Mouse (Mus musculus) limb, embryonic 11.5 days (tissue): ENCODE data around the gene Lypd6b. TPM values are rescaled to one million over a fixed set of nuclear protein-coding genes. Genes with fewer than 3 reads are reported as not detected.
A peak's percentile ranks its signal among the peaks of the same experiment; 100 is the strongest.

Source experiments
- ATAC-seq: fragments of 200-750 bp; cut with Nextera tagmentation; 2 replicates; pipeline ENCODE4 v1.8.0; 2017; ENCODE audit warnings: low read depth; ENCODE audit not compliant: insufficient number of reproducible peaks, low FRiP score, low TSS enrichment
- DNase-seq: peaks from one replicate; pipeline ENCODE4 v3.0.0-alpha.2; 2015; ENCODE audit warnings: low spot score
- H3K27ac ChIP-seq: fragments of 300-500 bp; sonication (generic); replicated peaks from 2 replicates; pipeline ENCODE4 v1.5.1; 2014; ENCODE audit warnings: low read depth, mild to moderate bottlenecking, low read length
- H3K27me3 ChIP-seq: fragments of 300-500 bp; sonication (generic); 2 replicates; pipeline ENCODE4 v1.6.1; 2014; ENCODE audit warnings: mild to moderate bottlenecking, low read length, mixed read lengths; ENCODE audit not compliant: control insufficient read depth, insufficient read depth
- H3K36me3 ChIP-seq: fragments of 300-500 bp; sonication (generic); 2 replicates; pipeline ENCODE4 v1.6.1; 2014; ENCODE audit warnings: mild to moderate bottlenecking, low read length, moderate library complexity, mixed read lengths; ENCODE audit not compliant: control insufficient read depth, insufficient read depth
- H3K4me1 ChIP-seq: fragments of 300-500 bp; sonication (generic); 2 replicates; pipeline ENCODE4 v1.6.1; 2014; ENCODE audit warnings: low read length, mixed read lengths; ENCODE audit not compliant: control insufficient read depth, insufficient read depth
- H3K4me2 ChIP-seq: fragments of 300-500 bp; sonication (generic); 2 replicates; pipeline ENCODE4 v1.6.1; 2014; ENCODE audit warnings: low read depth, mild to moderate bottlenecking, moderate library complexity; ENCODE audit not compliant: severe bottlenecking
- H3K4me3 ChIP-seq: fragments of 300-500 bp; sonication (generic); 2 replicates; pipeline ENCODE4 v1.5.1; 2014; ENCODE audit warnings: low read depth, low read length
- H3K9ac ChIP-seq: fragments of 300-500 bp; sonication (generic); 2 replicates; pipeline ENCODE4 v1.6.1; 2014; ENCODE audit warnings: mild to moderate bottlenecking, low read length
- H3K9me3 ChIP-seq: fragments of 300-500 bp; sonication (generic); 2 replicates; pipeline ENCODE4 v1.6.1; 2016; ENCODE audit warnings: low read length; ENCODE audit not compliant: control insufficient read depth
- WGBS: fragments of 180-500 bp; shearing (Covaris S2); extraction: QIAGEN DNeasy Blood & Tissue Kit; methylation state at CpG from one replicate; pipeline ENCODE4 v1.1.7; 2014; 5-methylcytosine and 5-hydroxymethylcytosine counted together
- polyA plus RNA-seq: library from polyadenylated mRNA; unstranded; fragments of >200 nt; fragmentation: Nextera tagmentation; extraction: Ambion mirVana; gene quantifications from 2 replicates; pipeline ENCODE4 v1.2.1, GENCODE M21; 2014

Gene Lypd6b
- polyA plus RNA-seq, 1 experiment from 2014 or later = 6.6 TPM

- no peak overlapping the region for H3K4me2 ChIP-seq
- H3K4me1 ChIP-seq = no peaks in the 10 kb centered on the region
- H3K27me3 ChIP-seq = no peaks in the 10 kb centered on the region
- DNase-seq (no peak), ATAC-seq (no peak)
- H3K9me3 ChIP-seq = no peaks in the 10 kb centered on the region
- H3K36me3 ChIP-seq = no peaks in the 10 kb centered on the region
- H3K4me3 ChIP-seq = no peak overlapping the region
- no peak overlapping the region for H3K27ac ChIP-seq
- H3K9ac ChIP-seq = no peak overlapping the region
These were observed 13.3 kb upstream of the Lypd6b start for GRCm38 (mm10) chr2:49774180-49774579.

GRCm38 (mm10) chr2:49775187-49775586 lies 12.3 kb upstream of the Lypd6b start:
- H3K27me3 ChIP-seq = no peaks in the 10 kb centered on the region
- no peaks in the 10 kb centered on the region for H3K36me3 ChIP-seq
- H3K4me2 ChIP-seq = no peak overlapping the region
- no peaks in the 10 kb centered on the region for H3K4me1 ChIP-seq
- WGBS = 89% methylated on average over 4 of the region's 4 CpGs
- DNase-seq (no peak), ATAC-seq (no peak)
- H3K9me3 ChIP-seq = no peaks in the 10 kb centered on the region
- H3K27ac ChIP-seq = no peak overlapping the region
- no peak overlapping the region for H3K9ac ChIP-seq
- no peak overlapping the region for H3K4me3 ChIP-seq

GRCm38 (mm10) chr2:49775735-49776134 lies 11.8 kb upstream of the Lypd6b start:
- Histone ChIP-seq H3K27me3 (no peaks in the 10 kb centered on the region), H3K4me2 (no peak overlapping the region), H3K27ac (no peak overlapping the region), H3K4me3 (no peak overlapping the region), H3K36me3 (no peaks in the 10 kb centered on the region), H3K9me3 (no peaks in the 10 kb centered on the region), H3K4me1 (no peaks in the 10 kb centered on the region), H3K9ac (no peak overlapping the region)
- ATAC-seq (no peak), DNase-seq (no peak)

GRCm38 (mm10) chr2:49776407-49776806 lies 11.1 kb upstream of the Lypd6b start:
- H3K4me1 ChIP-seq = no peaks in the 10 kb centered on the region
- 81% methylated on average over 4 of the region's 4 CpGs for WGBS
- DNase-seq = no peak
- no peaks in the 10 kb centered on the region for H3K27me3 ChIP-seq
- no peak overlapping the region for H3K9ac ChIP-seq
- H3K27ac ChIP-seq = no peak overlapping the region
- no peak for ATAC-seq
- no peak overlapping the region for H3K4me3 ChIP-seq
- no peak overlapping the region for H3K4me2 ChIP-seq
- H3K36me3 ChIP-seq = no peaks in the 10 kb centered on the region
- no peaks in the 10 kb centered on the region for H3K9me3 ChIP-seq

DNA sequence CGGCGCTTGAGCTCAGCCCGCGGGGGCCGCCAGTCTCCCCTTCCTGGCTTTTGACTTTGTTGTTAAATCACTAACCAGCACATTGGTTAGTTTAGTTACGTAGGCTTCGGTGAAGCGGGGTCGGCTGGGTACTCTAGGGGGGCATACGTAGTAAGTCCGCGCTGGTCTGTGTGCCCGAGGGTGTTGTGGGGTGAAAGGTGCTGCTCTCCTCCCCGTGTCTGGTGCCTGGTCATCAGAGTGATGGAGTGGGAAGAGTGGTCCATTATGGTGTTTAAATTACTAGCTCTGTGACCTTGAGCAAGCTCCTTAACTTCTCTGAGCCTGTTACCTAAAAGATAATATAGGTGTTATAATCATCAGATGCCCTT lies 547 bp downstream of the Lypd6b start:
- WGBS = 2% methylated on average over 14 of the region's 14 CpGs
- H3K4me2 ChIP-seq = peak overlapping the region; percentile 100
- H3K9me3 ChIP-seq = no peaks in the 10 kb centered on the region
- peaks cover 34% of the 10 kb centered on the region for H3K27me3 ChIP-seq
- no peak for DNase-seq
- H3K27ac ChIP-seq = no peak overlapping the region
- H3K36me3 ChIP-seq = no peaks in the 10 kb centered on the region
- ATAC-seq = peak; percentile 44; the same call in 1 of the 2 replicates
- peak overlapping the region; percentile 55 for H3K4me3 ChIP-seq
- H3K4me1 ChIP-seq = peaks cover 3% of the 10 kb centered on the region; the same call in 1 of the 2 replicates
- H3K9ac ChIP-seq = peak overlapping the region; percentile 72

DNA sequence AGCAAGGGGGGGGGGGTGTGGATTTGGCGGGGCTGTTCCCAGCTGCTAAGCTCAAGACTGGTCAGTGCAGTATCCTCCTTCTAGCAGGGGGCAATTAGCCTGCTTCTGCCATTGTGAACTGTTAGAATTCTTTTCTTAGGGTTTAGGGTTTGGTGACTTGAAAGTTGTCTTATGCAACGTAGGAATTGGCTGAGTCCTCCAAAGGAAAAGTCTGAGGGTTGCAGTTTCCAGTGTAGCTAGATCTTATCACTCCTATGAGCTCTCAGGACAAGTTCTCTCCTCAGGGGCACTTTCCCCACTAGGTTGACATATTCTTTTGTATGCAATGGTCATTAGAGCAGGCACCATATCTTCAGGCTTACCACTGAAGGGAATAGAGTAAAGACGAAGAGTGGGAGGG lies 1.2 kb downstream of the Lypd6b start:
- Histone ChIP-seq H3K4me3 (0 out of 2 replicates have a peak overlapping the region, but pooled peaks have one; percentile 55), H3K4me2 (no peak overlapping the region), H3K4me1 (peaks cover 3% of the 10 kb centered on the region; the same call in 1 of the 2 replicates), H3K36me3 (no peaks in the 10 kb centered on the region), H3K27ac (no peak overlapping the region), H3K9ac (no peak overlapping the region), H3K27me3 (peaks cover 34% of the 10 kb centered on the region), H3K9me3 (no peaks in the 10 kb centered on the region)
- no peak for DNase-seq
- ATAC-seq = no peak
- WGBS = 18% methylated on average over 3 of the region's 3 CpGs

GRCm38 (mm10) chr2:49789078-49789477 lies 1.6 kb downstream of the Lypd6b start:
- WGBS = 80% methylated on average over 6 of the region's 6 CpGs
- peaks cover 34% of the 10 kb centered on the region for H3K27me3 ChIP-seq
- no peak overlapping the region for H3K4me3 ChIP-seq
- DNase-seq (no peak), ATAC-seq (no peak)
- H3K36me3 ChIP-seq = no peaks in the 10 kb centered on the region
- no peak overlapping the region for H3K4me2 ChIP-seq
- H3K9ac ChIP-seq = no peak overlapping the region
- H3K4me1 ChIP-seq = peaks cover 3% of the 10 kb centered on the region; the same call in 1 of the 2 replicates
- no peak overlapping the region for H3K27ac ChIP-seq
- H3K9me3 ChIP-seq = no peaks in the 10 kb centered on the region

DNA sequence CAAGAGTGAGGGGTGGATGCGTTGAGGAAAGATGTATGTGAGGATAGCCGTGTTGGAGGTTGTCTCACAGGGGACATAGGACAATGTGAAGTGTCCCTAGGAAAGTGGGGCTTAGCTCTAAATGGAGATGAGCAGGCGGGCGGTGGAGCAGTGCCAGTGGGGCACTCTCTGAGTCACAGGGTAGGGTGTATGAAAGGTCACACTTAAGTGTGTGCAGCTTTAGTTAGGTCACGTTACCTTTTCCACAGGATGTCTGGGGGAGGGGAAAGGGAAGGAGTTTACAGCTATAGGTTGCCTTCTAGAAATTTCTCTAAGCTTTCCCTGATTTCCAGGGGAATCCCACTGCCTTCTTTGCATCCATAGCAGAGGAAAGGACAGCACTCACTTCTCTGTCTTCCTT lies 2.0 kb downstream of the Lypd6b start:
- Histone ChIP-seq H3K4me3 (no peak overlapping the region), H3K27me3 (peaks cover 34% of the 10 kb centered on the region), H3K4me2 (no peak overlapping the region), H3K9me3 (no peaks in the 10 kb centered on the region), H3K36me3 (no peaks in the 10 kb centered on the region), H3K4me1 (peaks cover 3% of the 10 kb centered on the region; the same call in 1 of the 2 replicates), H3K9ac (no peak overlapping the region), H3K27ac (no peak overlapping the region)
- 80% methylated on average over 5 of the region's 5 CpGs for WGBS
- no peak for DNase-seq
- no peak for ATAC-seq

- Histone ChIP-seq H3K27me3 (no peaks in the 10 kb centered on the region), H3K27ac (no peak overlapping the region), H3K4me3 (no peak overlapping the region), H3K4me1 (no peaks in the 10 kb centered on the region), H3K9me3 (no peaks in the 10 kb centered on the region), H3K9ac (no peak overlapping the region), H3K4me2 (no peak overlapping the region), H3K36me3 (no peaks in the 10 kb centered on the region)
- ATAC-seq (no peak), DNase-seq (no peak)
- WGBS = 64% methylated on average over 14 of the region's 14 CpGs
These were observed 10.1 kb downstream of the Lypd6b start for GRCm38 (mm10) chr2:49797444-49798143.
